Mouse (Mus musculus) bone marrow macrophage, adult 2 months (primary cell): ENCODE results near the gene Gabra2.

Experiments
- CTCF ChIP-seq: IDR thresholded peaks from 2 replicates; pipeline ENCODE4 v1.5.1; 2012; ENCODE audit warnings: low read depth, mild to moderate bottlenecking, low read length, moderate library complexity
- POLR2A ChIP-seq: IDR thresholded peaks from 2 replicates; pipeline ENCODE4 v1.6.1; 2012; ENCODE audit warnings: mild to moderate bottlenecking, low read depth, low read length, borderline replicate concordance

DNA sequence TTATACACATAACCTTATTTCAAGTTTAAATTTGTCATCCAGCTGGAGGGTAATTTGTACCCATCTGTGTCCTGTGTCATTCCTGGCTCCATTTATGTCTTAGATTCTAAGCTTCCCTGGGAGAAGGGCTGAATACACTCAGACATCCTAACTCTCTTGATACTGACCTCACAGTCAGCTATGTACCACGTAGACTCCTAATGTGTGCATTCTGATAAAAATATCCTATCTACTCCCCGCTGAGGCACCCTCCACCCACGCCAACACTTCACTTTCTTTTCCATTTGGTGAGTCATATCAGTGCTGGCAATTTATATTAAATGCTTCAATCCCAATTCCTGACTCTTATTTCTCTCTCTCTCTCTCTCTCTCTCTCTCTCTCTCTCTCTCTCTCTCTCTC, 34.0 kb downstream of the Gabra2 start:
- TF ChIP-seq POLR2A (no peak), CTCF (no peak)
